Mouse (Mus musculus) central nervous system, embryonic 14 days (tissue): ENCODE results near the gene Gprc5b. TPM values are rescaled to one million over a fixed set of nuclear protein-coding genes. Genes with fewer than 3 reads are reported as not detected.

Experiments
- polyA plus RNA-seq: library from polyadenylated mRNA; depleted of rRNA; stranded (reverse); fragments of >200 nt; gene quantifications from 2 replicates; pipeline ENCODE4 v1.2.3, GENCODE M21; 2012; rRNA removed

The Gprc5b gene
- polyA plus RNA-seq, result 18.7 and 20.8 TPM in 2 replicates

GRCm38 (mm10) chr7:118995007-118995406 is at the start of gene Gprc5b:
TSS of gene Gprc5b (minus strand) at chr7:118995211.

Other genes starting within 250 kb of the Gprc5b start
- gene Iqck, start 139.5 kb downstream of the Gprc5b start, polyA plus RNA-seq, result 4.7 and 5.5 TPM in 2 replicates
- 31.1 and 35.8 TPM in 2 replicates for gene Knop1, start 139.0 kb downstream of the Gprc5b start, polyA plus RNA-seq
- gene Gpr139, start 189.4 kb upstream of the Gprc5b start, polyA plus RNA-seq, result 5.1 and 5.7 TPM in 2 replicates